Mouse (Mus musculus): ENCODE results near the gene Gm4312. TPM values are rescaled to one million over a fixed set of nuclear protein-coding genes. Genes with fewer than 3 reads are reported as not detected.
"Not testable (repeated sequence)": the region's sequence is repeated elsewhere in the genome, so short reads cannot be mapped to it uniquely, and the experiment has no call there.

Gm4312 gene
- total RNA-seq (2014; fragmentation: Nextera tagmentation) (not detected in 2 replicates), total RNA-seq (2017) (not detected in 2 replicates), polyA plus RNA-seq (2012) (not detected in 2 replicates)

DNA sequence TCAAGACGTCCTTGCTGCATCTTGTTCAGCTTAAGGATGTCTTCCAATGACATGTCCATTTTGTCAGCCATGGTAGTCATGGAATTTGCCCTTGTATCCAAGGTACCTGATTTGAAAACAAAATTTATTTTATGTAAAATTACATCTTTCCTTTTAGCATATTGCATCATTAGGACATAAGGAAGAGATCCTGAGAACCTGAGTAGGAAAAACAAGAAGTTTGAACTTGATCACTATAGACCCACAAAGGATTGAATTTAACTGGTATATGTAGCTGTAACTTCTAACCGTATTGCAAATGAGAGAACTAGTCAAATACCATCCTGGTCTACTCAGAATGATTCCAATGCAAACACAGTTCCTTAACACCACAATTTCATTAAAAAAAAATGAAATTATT lies at the start of gene Gm4312:
Gm4312 (minus strand) TSS at position 101 of the 400 bp plus-strand sequence.
- not testable (repeated sequence) for ATAC-seq (ENCODE audit: extremely low read depth, insufficient number of reproducible peaks, low FRiP score, poor library complexity, severe bottlenecking); H3K4me3 ChIP-seq (ENCODE audit: low read depth, low read length); H3K9me3 ChIP-seq (replicated peaks); H3K36me3 ChIP-seq (replicated peaks); DNase-seq (ENCODE audit: low spot score); H3K4me1 ChIP-seq (ENCODE audit: insufficient read depth, low read depth, low read length); H3K27me3 ChIP-seq (ENCODE audit: insufficient read depth, low read length)

DNA sequence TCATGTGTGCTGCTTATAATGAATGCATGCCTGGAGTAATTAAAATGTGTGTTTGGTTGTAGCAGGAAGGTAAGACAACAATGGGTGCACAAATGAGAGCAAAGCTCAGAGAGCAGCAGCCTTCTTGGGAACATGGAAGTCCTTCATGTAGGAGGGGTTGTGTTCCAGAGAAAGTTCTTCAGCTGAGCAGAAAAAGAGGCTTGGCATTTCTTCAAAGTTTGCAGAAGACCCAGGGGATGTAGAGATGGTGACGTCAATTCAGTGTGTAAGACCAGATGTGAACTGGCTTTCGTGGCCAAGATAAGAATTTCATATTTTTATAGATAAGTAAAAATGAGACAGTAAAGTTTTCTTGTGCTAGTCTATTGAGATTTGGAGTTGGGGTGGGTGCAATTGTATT lies 45.2 kb upstream of the Gm4312 start:
- no peak for TF ChIP-seq GATA2 (IDR thresholded peaks at IDR 0.05; ENCODE audit: borderline replicate concordance, low read depth, low read length)
- no peak for TF ChIP-seq GATA1 (IDR thresholded peaks at IDR 0.05; ENCODE audit: borderline replicate concordance, low read length)
- no peak for TF ChIP-seq CTCF (IDR thresholded peaks at IDR 0.05; ENCODE audit: low read depth, low read length)
- TF ChIP-seq TAL1 (conservative IDR thresholded peaks at IDR 0.05; ENCODE audit: low read depth, low read length): no peak
- TF ChIP-seq POLR2AphosphoS5 (IDR thresholded peaks at IDR 0.05; ENCODE audit: insufficient replicate concordance, low read depth, low read length): no peak
- Histone ChIP-seq H3K36me3 (replicated peaks) (no peaks in the 10 kb centered on the region), H3K4me1 (ENCODE audit: insufficient read depth, low read depth, low read length) (no peaks in the 10 kb centered on the region), H3K4me3 (ENCODE audit: low read depth, low read length) (no peak overlapping the region), H3K9me3 (replicated peaks) (no peaks in the 10 kb centered on the region), H3K27me3 (ENCODE audit: insufficient read depth, low read length) (no peaks in the 10 kb centered on the region)
- no peak for DNase-seq (ENCODE audit: low spot score)
- no peak for ATAC-seq (ENCODE audit: extremely low read depth, insufficient number of reproducible peaks, low FRiP score, poor library complexity, severe bottlenecking)

DNA sequence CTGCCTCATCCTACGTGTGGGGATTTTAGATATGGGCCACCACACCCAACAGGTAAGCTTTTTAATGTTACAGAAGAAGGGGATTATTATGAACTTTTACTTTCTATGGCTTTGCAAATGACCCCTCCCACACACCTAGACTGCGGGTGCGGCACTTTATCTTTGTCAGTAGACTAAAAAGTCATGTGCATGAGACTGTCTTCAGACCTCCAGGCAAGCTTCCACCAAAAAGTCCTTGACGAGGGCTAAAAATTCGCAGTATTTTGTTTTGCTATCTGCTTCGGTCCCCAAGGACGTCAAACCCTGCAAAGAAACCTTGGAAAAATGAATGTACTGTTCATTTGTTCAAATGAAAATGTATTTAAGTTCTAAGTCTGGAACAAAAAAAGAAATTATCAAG lies 33.2 kb upstream of the Gm4312 start:
- no peak for ATAC-seq (ENCODE audit: extremely low read depth, insufficient number of reproducible peaks, low FRiP score, poor library complexity, severe bottlenecking)
- Histone ChIP-seq H3K27me3 (ENCODE audit: insufficient read depth, low read length) (no peaks in the 10 kb centered on the region), H3K9me3 (replicated peaks) (no peaks in the 10 kb centered on the region), H3K4me1 (ENCODE audit: insufficient read depth, low read depth, low read length) (no peaks in the 10 kb centered on the region), H3K4me3 (ENCODE audit: low read depth, low read length) (no peak overlapping the region), H3K36me3 (replicated peaks) (no peaks in the 10 kb centered on the region)
- no peak for DNase-seq (ENCODE audit: low spot score)
- TF ChIP-seq POLR2AphosphoS5 (IDR thresholded peaks at IDR 0.05; ENCODE audit: insufficient replicate concordance, low read depth, low read length) (no peak), GATA2 (IDR thresholded peaks at IDR 0.05; ENCODE audit: borderline replicate concordance, low read depth, low read length) (no peak)

DNA sequence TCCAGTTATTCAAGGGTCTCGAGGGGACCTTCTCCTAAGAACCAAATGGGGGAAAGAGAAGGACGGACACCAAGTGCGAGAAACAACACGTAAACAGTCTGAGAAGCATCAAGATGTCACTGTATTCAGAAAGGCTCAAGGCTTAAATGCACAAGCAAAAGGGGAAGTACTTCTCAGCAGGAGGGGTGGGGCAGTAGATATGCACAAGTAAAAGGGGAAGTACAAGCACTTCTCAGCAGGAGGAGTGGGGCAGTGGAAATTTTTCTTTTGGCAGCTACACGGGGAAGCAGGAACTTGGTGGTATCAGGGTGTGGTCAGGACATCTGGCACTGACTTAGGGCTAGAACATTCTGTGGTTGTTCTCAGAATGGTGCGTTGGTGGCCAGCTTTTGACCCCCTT lies 19.9 kb upstream of the Gm4312 start:
- not testable (repeated sequence) for ATAC-seq (ENCODE audit: extremely low read depth, insufficient number of reproducible peaks, low FRiP score, poor library complexity, severe bottlenecking)

DNA sequence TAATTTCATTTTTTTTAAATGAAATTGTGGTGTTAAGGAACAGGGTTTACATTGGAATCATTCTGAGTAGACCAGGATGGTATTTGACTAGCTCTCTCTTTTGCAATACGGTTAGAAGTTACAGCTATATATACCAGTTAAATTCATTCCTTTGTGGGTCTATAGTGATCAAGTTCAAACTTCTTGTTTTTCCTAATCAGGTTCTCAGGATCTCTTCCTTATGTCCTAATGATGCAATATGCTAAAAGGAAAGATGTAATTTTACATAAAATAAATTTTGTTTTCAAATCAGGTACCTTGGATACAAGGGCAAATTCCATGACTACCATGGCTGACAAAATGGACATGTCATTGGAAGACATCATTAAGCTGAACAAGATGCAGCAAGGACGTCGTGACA lies 21.3 kb downstream of the Gm4312 start, which contains the start of gene Gm4307:
Gm4307 (plus strand) TSS at position 301 of the 400 bp plus-strand sequence.
- not testable (repeated sequence) for H3K9me3 ChIP-seq (replicated peaks); H3K27me3 ChIP-seq (ENCODE audit: insufficient read depth, low read length); H3K4me3 ChIP-seq (ENCODE audit: low read depth, low read length); DNase-seq (ENCODE audit: low spot score); H3K36me3 ChIP-seq (replicated peaks); ATAC-seq (ENCODE audit: extremely low read depth, insufficient number of reproducible peaks, low FRiP score, poor library complexity, severe bottlenecking); H3K4me1 ChIP-seq (ENCODE audit: insufficient read depth, low read depth, low read length)

More for the DNA sequence above, 19.9 kb upstream of the Gm4312 start:
- not testable (repeated sequence) for DNase-seq (ENCODE audit: low spot score); H3K36me3 ChIP-seq (replicated peaks); H3K4me3 ChIP-seq (ENCODE audit: low read depth, low read length); H3K4me1 ChIP-seq (ENCODE audit: insufficient read depth, low read depth, low read length); H3K27me3 ChIP-seq (ENCODE audit: insufficient read depth, low read length)
- peaks cover 10% of the 10 kb centered on the region for H3K9me3 ChIP-seq (replicated peaks)

DNA sequence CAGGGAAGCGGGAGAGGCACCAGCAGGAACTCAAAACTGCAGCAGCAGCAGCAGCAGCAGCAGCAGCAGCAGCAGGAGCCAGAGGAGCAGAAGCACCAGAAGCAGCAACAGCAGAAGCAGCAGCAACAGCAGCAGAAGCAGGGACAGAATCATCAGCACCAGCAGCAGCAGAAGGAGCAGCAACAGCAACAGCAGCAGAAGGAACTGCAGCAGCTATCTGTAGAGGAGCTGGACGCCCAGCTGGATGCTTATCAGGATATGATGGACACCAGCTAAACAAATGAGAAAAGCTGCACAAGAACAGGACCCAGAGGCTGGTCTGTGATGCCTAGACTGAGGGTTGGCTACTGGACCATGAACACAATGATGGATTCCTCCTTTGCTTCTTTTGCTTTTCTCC lies 25.5 kb downstream of the Gm4312 start:
- not testable (repeated sequence) for ATAC-seq (ENCODE audit: extremely low read depth, insufficient number of reproducible peaks, low FRiP score, poor library complexity, severe bottlenecking); H3K4me1 ChIP-seq (ENCODE audit: insufficient read depth, low read depth, low read length)

DNA sequence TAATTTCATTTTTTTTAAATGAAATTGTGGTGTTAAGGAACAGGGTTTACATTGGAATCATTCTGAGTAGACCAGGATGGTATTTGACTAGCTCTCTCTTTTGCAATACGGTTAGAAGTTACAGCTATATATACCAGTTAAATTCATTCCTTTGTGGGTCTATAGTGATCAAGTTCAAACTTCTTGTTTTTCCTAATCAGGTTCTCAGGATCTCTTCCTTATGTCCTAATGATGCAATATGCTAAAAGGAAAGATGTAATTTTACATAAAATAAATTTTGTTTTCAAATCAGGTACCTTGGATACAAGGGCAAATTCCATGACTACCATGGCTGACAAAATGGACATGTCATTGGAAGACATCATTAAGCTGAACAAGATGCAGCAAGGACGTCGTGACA lies 31.6 kb downstream of the Gm4312 start, which contains the start of gene Gm4305:
Gm4305 (plus strand) TSS at position 301 of the 400 bp plus-strand sequence.
- H3K27me3 ChIP-seq (ENCODE audit: insufficient read depth, low read length); ATAC-seq (ENCODE audit: extremely low read depth, insufficient number of reproducible peaks, low FRiP score, poor library complexity, severe bottlenecking); DNase-seq (ENCODE audit: low spot score); H3K9me3 ChIP-seq (replicated peaks); H3K4me3 ChIP-seq (ENCODE audit: low read depth, low read length); H3K36me3 ChIP-seq (replicated peaks); H3K4me1 ChIP-seq (ENCODE audit: insufficient read depth, low read depth, low read length): not testable (repeated sequence)

More for the DNA sequence above, 25.5 kb downstream of the Gm4312 start:
- H3K4me3 ChIP-seq (ENCODE audit: low read depth, low read length); DNase-seq (ENCODE audit: low spot score); H3K9me3 ChIP-seq (replicated peaks); H3K36me3 ChIP-seq (replicated peaks); H3K27me3 ChIP-seq (ENCODE audit: insufficient read depth, low read length): not testable (repeated sequence)

DNA sequence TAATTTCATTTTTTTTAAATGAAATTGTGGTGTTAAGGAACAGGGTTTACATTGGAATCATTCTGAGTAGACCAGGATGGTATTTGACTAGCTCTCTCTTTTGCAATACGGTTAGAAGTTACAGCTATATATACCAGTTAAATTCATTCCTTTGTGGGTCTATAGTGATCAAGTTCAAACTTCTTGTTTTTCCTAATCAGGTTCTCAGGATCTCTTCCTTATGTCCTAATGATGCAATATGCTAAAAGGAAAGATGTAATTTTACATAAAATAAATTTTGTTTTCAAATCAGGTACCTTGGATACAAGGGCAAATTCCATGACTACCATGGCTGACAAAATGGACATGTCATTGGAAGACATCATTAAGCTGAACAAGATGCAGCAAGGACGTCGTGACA lies 36.7 kb downstream of the Gm4312 start, which contains the start of gene Gm4303:
Gm4303 (plus strand) TSS at position 301 of the 400 bp plus-strand sequence.
- DNase-seq (ENCODE audit: low spot score); ATAC-seq (ENCODE audit: extremely low read depth, insufficient number of reproducible peaks, low FRiP score, poor library complexity, severe bottlenecking); H3K4me1 ChIP-seq (ENCODE audit: insufficient read depth, low read depth, low read length); H3K4me3 ChIP-seq (ENCODE audit: low read depth, low read length); H3K9me3 ChIP-seq (replicated peaks); H3K36me3 ChIP-seq (replicated peaks); H3K27me3 ChIP-seq (ENCODE audit: insufficient read depth, low read length): not testable (repeated sequence)

DNA sequence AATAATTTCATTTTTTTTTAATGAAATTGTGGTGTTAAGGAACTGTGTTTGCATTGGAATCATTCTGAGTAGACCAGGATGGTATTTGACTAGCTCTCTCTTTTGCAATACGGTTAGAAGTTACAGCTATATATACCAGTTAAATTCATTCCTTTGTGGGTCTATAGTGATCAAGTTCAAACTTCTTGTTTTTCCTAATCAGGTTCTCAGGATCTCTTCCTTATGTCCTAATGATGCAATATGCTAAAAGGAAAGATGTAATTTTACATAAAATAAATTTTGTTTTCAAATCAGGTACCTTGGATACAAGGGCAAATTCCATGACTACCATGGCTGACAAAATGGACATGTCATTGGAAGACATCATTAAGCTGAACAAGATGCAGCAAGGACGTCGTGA lies 41.8 kb downstream of the Gm4312 start, which contains the start of gene Gm4302:
Gm4302 (plus strand) TSS at position 301 of the 400 bp plus-strand sequence.
- H3K27me3 ChIP-seq (ENCODE audit: insufficient read depth, low read length); H3K9me3 ChIP-seq (replicated peaks); ATAC-seq (ENCODE audit: extremely low read depth, insufficient number of reproducible peaks, low FRiP score, poor library complexity, severe bottlenecking); H3K4me3 ChIP-seq (ENCODE audit: low read depth, low read length); H3K4me1 ChIP-seq (ENCODE audit: insufficient read depth, low read depth, low read length); DNase-seq (ENCODE audit: low spot score); H3K36me3 ChIP-seq (replicated peaks): not testable (repeated sequence)

DNA sequence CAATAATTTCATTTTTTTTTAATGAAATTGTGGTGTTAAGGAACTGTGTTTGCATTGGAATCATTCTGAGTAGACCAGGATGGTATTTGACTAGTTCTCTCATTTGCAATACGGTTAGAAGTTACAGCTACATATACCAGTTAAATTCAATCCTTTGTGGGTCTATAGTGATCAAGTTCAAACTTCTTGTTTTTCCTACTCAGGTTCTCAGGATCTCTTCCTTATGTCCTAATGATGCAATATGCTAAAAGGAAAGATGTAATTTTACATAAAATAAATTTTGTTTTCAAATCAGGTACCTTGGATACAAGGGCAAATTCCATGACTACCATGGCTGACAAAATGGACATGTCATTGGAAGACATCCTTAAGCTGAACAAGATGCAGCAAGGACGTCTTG lies 47.0 kb downstream of the Gm4312 start, which contains the start of gene Gm4301:
Gm4301 (plus strand) TSS at position 301 of the 400 bp plus-strand sequence.
- ATAC-seq (ENCODE audit: extremely low read depth, insufficient number of reproducible peaks, low FRiP score, poor library complexity, severe bottlenecking); H3K36me3 ChIP-seq (replicated peaks); H3K9me3 ChIP-seq (replicated peaks); H3K27me3 ChIP-seq (ENCODE audit: insufficient read depth, low read length); H3K4me3 ChIP-seq (ENCODE audit: low read depth, low read length); H3K4me1 ChIP-seq (ENCODE audit: insufficient read depth, low read depth, low read length); DNase-seq (ENCODE audit: low spot score): not testable (repeated sequence)
